Mouse (Mus musculus): ENCODE measurements at regions not wholly inside any gene's neighbourhood (a gene's known extent, or its start where the extent isn't known, plus 50 kb on each side); places are given as distances from the start of the nearest gene placed in this dataset.

DNA sequence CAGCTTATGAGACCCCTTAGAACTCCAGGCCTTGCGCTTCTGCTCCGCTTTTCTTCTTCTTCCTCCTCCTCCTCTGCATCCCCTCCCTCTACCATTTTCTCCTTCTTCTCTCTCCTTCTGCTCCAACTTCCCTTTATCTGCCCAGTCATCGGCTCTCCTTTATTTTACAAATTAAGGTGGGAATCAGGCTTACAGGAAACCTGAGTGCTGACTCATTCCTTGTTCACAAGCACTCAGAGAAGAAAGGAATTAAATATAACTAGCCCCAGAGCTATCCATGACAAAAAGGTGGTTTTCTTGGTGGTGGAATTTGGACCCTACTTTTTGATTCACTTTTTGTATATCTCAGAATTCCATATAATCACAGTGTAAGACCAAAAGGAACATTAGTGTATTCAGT is 247.4 kb downstream of the Pcdh17 start:
- TF ChIP-seq POLR2A (IDR thresholded peaks at IDR 0.05; ENCODE audit: insufficient read depth, low read length), result no peak
- no peak for TF ChIP-seq CTCF (IDR thresholded peaks at IDR 0.05; ENCODE audit: low read depth, low read length)
- TF ChIP-seq EP300 (IDR thresholded peaks at IDR 0.05; ENCODE audit: insufficient read depth, low read depth, low read length), result no peak
